Mouse (Mus musculus): ENCODE data around the gene Tbx5. TPM values are rescaled to one million over a fixed set of nuclear protein-coding genes. Genes with fewer than 3 reads are reported as not detected.
"Not testable (repeated sequence)": the region's sequence is repeated elsewhere in the genome, so short reads cannot be mapped to it uniquely, and the experiment has no call there.

Tbx5 gene
- polyA plus RNA-seq, 1 experiment from 2014 or later: 5.7 TPM

DNA sequence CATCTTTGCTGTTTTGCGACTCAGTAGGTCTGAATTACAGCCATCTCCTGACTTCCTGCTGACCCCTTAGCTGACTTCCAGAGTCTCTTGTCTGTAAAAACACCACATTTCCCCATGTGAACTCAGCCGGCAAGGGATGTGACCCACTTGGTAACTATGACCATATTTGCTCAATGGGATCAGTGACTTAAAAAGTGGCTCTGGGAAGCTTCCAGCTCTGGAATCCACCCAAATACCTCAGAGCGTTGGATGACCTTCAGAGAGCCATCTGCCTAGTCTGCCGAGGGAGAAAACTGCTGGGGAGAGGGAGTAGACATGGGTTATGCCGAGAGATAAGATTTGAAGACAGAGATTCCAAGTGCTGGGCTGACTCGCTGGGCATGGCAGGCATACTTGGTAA, 44.7 kb downstream of the Tbx5 start:
- H3K27ac ChIP-seq (ENCODE audit: low read depth, low read length): no peak overlapping the region
- peaks cover 5% of the 10 kb centered on the region; the same call in 1 of the 2 replicates for H3K4me1 ChIP-seq (replicated peaks; ENCODE audit: control insufficient read depth, insufficient read depth, low read length)
- H3K4me3 ChIP-seq (ENCODE audit: low read depth, low read length): no peak overlapping the region
- no peaks in the 10 kb centered on the region for H3K9me3 ChIP-seq (ENCODE audit: control insufficient read depth, low read length)
- H3K9ac ChIP-seq (ENCODE audit: low read depth, low read length): no peak overlapping the region
- ATAC-seq (replicated peaks; ENCODE audit: low FRiP score): no peak
- 50% methylated on average over 6 of the region's 6 CpGs for WGBS
- H3K4me2 ChIP-seq: no peak overlapping the region
- peaks cover 6% of the 10 kb centered on the region for H3K27me3 ChIP-seq (replicated peaks; ENCODE audit: control insufficient read depth, insufficient read depth, low read length)
- no peak for DNase-seq (ENCODE audit: low spot score)
- no peaks in the 10 kb centered on the region for H3K36me3 ChIP-seq (ENCODE audit: control insufficient read depth, insufficient read depth, low read length)

DNA sequence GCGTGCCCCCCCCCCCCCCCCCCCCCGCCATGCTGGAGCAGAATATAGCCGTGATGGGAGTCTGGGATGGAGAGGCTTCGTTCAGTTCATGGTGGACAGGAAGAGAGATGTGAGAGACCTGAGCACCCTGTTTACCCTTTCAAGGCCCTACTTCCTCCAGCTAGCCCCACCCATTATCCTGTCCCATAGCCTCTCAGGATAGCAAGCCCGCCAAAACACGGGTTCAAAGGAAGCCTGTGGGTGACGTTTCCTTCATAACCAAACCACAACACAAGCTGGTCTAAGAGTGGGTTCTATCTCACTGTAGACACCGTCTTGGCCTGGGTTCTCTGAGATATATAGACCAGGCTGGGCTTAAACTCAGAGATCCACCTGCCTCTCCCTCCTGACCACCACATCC, 53.1 kb downstream of the Tbx5 start:
- no peaks in the 10 kb centered on the region for H3K27me3 ChIP-seq (replicated peaks; ENCODE audit: control insufficient read depth, insufficient read depth, low read length)
- ATAC-seq (replicated peaks; ENCODE audit: low FRiP score) (no peak), DNase-seq (ENCODE audit: low spot score) (no peak)
- H3K4me1 ChIP-seq (replicated peaks; ENCODE audit: control insufficient read depth, insufficient read depth, low read length): no peaks in the 10 kb centered on the region
- H3K27ac ChIP-seq (ENCODE audit: low read depth, low read length): no peak overlapping the region
- H3K9me3 ChIP-seq (ENCODE audit: control insufficient read depth, low read length): no peaks in the 10 kb centered on the region
- H3K4me2 ChIP-seq: no peak overlapping the region
- no peak overlapping the region for H3K4me3 ChIP-seq (ENCODE audit: low read depth, low read length)
- no peak overlapping the region for H3K9ac ChIP-seq (ENCODE audit: low read depth, low read length)
- WGBS: 53% methylated on average over 6 of the region's 8 CpGs
- no peaks in the 10 kb centered on the region for H3K36me3 ChIP-seq (ENCODE audit: control insufficient read depth, insufficient read depth, low read length)

DNA sequence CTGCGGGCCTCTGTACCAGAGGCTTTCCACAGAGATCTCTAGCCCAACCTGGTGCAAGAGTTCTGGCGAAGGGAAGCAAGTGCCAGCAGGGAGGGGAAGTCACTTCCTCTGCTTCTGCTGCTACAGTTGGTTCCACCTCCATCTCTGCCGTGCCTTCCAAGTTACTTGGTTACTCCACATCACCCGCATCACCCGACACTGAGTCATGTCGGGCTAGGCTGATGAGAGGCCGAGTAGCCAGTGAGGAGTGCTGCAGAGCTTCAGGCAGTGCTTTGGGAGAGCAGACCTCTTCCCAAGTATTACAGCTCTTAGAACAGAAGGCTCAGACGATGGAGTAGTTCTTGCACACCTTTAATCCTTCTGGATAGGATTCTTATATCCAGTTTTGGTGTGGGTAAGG, 54.9 kb downstream of the Tbx5 start:
- Histone ChIP-seq H3K9me3 (ENCODE audit: control insufficient read depth, low read length) (no peaks in the 10 kb centered on the region), H3K36me3 (ENCODE audit: control insufficient read depth, insufficient read depth, low read length) (no peaks in the 10 kb centered on the region), H3K9ac (ENCODE audit: low read depth, low read length) (no peak overlapping the region), H3K4me3 (ENCODE audit: low read depth, low read length) (no peak overlapping the region), H3K4me1 (replicated peaks; ENCODE audit: control insufficient read depth, insufficient read depth, low read length) (no peaks in the 10 kb centered on the region), H3K4me2 (no peak overlapping the region), H3K27me3 (replicated peaks; ENCODE audit: control insufficient read depth, insufficient read depth, low read length) (no peaks in the 10 kb centered on the region), H3K27ac (ENCODE audit: low read depth, low read length) (no peak overlapping the region)
- WGBS: 80% methylated on average over 8 of the region's 8 CpGs
- ATAC-seq (replicated peaks; ENCODE audit: low FRiP score) (no peak), DNase-seq (ENCODE audit: low spot score) (no peak)

DNA sequence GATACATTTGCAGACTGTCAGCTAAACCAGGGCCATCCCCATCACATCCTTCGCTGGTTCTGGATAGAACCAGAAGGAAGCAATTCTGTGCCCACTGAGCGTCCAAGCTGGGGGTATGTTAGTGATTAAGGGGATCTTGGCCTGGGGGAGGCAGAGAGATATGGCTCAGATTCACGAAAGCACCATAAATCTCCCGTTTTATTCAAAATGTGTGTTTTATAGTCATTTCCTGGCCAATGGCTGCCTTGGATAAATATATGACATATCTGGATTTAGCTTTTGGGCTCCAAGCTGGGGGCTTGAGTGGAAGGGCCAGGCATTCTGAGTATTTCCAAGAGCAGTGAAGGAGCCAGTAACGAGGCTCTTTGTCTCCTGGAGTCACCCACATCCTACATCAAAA, 59.5 kb downstream of the Tbx5 start:
- WGBS: 51% methylated on average over 5 of the region's 5 CpGs

DNA sequence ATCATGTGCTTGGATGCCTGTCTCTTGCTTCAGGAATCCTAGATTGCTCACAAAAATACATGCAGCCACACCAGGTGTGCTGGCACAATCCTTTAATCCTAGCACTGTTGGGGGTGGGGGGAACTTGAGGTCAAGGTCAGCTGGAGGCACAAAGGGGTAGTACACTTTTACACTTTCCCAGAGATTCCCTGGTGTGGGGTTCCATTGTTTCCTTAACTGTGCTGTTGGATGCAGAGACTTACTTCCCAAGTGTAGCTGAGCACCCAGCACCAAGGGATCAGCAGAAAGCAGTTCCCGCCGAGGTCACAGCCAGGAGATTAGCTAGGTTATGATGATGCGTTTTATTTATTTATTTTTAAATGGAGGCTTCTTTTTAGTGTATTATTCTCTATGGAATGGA, 60.6 kb downstream of the Tbx5 start:
- no peak for DNase-seq (ENCODE audit: low spot score)
- no peak overlapping the region for H3K9ac ChIP-seq (ENCODE audit: low read depth, low read length)
- H3K4me3 ChIP-seq (ENCODE audit: low read depth, low read length): no peak overlapping the region
- 88% methylated on average over 3 of the region's 3 CpGs for WGBS
- no peaks in the 10 kb centered on the region for H3K4me1 ChIP-seq (replicated peaks; ENCODE audit: control insufficient read depth, insufficient read depth, low read length)
- no peaks in the 10 kb centered on the region for H3K9me3 ChIP-seq (ENCODE audit: control insufficient read depth, low read length)
- no peak for ATAC-seq (replicated peaks; ENCODE audit: low FRiP score)
- H3K36me3 ChIP-seq (ENCODE audit: control insufficient read depth, insufficient read depth, low read length): no peaks in the 10 kb centered on the region
- H3K27me3 ChIP-seq (replicated peaks; ENCODE audit: control insufficient read depth, insufficient read depth, low read length): no peaks in the 10 kb centered on the region
- no peak overlapping the region for H3K27ac ChIP-seq (ENCODE audit: low read depth, low read length)
- no peak overlapping the region for H3K4me2 ChIP-seq

More for the DNA sequence above, 59.5 kb downstream of the Tbx5 start:
- no peak overlapping the region for H3K4me3 ChIP-seq (ENCODE audit: low read depth, low read length)
- no peak overlapping the region for H3K9ac ChIP-seq (ENCODE audit: low read depth, low read length)
- no peaks in the 10 kb centered on the region for H3K9me3 ChIP-seq (ENCODE audit: control insufficient read depth, low read length)
- no peak for DNase-seq (ENCODE audit: low spot score)
- no peaks in the 10 kb centered on the region for H3K27me3 ChIP-seq (replicated peaks; ENCODE audit: control insufficient read depth, insufficient read depth, low read length)
- no peaks in the 10 kb centered on the region for H3K4me1 ChIP-seq (replicated peaks; ENCODE audit: control insufficient read depth, insufficient read depth, low read length)
- ATAC-seq (replicated peaks; ENCODE audit: low FRiP score): no peak
- no peaks in the 10 kb centered on the region for H3K36me3 ChIP-seq (ENCODE audit: control insufficient read depth, insufficient read depth, low read length)
- no peak overlapping the region for H3K4me2 ChIP-seq
- no peak overlapping the region for H3K27ac ChIP-seq (ENCODE audit: low read depth, low read length)

DNA sequence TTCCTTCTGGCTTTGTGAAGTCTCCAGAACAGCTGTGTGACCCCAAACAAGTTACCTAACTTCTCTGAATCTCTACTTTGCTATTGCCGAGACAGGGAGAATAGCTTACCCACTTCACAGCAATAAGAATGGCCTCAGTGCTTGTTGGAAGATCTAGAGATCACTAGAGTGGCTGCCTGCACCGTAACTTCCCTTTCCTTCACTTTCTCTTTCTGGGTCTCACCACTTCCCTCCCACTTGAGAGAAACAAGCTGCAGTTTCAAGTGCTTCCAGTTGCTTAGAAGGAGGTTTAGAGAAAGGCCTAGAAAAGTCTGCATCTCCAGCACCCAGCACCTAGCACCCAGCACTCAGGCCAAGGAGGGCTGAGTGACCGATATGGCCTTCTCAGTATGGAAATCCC, 64.1 kb downstream of the Tbx5 start:
- H3K27ac ChIP-seq (ENCODE audit: low read depth, low read length): no peak overlapping the region
- H3K9ac ChIP-seq (ENCODE audit: low read depth, low read length): no peak overlapping the region
- H3K4me2 ChIP-seq: no peak overlapping the region
- 34% methylated on average over 3 of the region's 3 CpGs for WGBS
- H3K36me3 ChIP-seq (ENCODE audit: control insufficient read depth, insufficient read depth, low read length): no peaks in the 10 kb centered on the region
- H3K27me3 ChIP-seq (replicated peaks; ENCODE audit: control insufficient read depth, insufficient read depth, low read length): no peaks in the 10 kb centered on the region
- no peaks in the 10 kb centered on the region for H3K4me1 ChIP-seq (replicated peaks; ENCODE audit: control insufficient read depth, insufficient read depth, low read length)
- DNase-seq (ENCODE audit: low spot score) (no peak), ATAC-seq (replicated peaks; ENCODE audit: low FRiP score) (no peak)
- no peak overlapping the region for H3K4me3 ChIP-seq (ENCODE audit: low read depth, low read length)
- no peaks in the 10 kb centered on the region for H3K9me3 ChIP-seq (ENCODE audit: control insufficient read depth, low read length)

DNA sequence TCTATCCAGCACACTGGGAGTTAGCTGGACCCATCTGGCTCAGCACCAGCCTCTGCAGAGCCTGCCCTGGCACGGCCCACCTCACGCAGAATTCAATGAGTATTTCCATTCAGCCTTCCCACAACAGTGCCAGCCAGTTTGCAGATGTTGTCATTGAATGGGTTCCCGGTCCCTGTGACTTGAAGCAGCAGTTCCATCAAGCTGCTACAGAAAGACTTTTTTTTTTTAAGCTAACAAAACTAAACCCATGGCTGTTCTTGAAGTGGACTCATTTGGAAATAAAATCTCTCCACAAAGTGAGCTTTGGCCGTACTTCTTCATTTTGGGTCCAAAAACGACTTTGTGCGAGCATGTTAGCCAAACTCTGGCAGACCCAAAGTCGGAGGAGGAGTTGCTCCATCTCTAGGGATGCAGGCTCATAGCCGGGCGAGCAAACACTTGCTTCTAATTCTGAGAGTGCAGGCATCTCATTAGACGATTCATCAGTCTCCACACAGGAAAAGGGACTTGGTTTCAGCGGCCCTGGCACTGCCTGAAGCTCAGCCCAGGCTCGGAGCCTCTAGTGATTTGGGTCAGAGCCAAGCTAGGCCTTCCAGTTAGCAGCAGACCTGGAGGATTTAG, 84.2 kb downstream of the Tbx5 start:
- DNase-seq (ENCODE audit: low spot score): no peak
- H3K27ac ChIP-seq (ENCODE audit: low read depth, low read length): no peak overlapping the region
- no peak overlapping the region for H3K4me3 ChIP-seq (ENCODE audit: low read depth, low read length)
- ATAC-seq (replicated peaks; ENCODE audit: low FRiP score): no peak
- no peak overlapping the region for H3K4me2 ChIP-seq
- WGBS: 75% methylated on average over 12 of the region's 12 CpGs
- H3K27me3 ChIP-seq (replicated peaks; ENCODE audit: control insufficient read depth, insufficient read depth, low read length): no peaks in the 10 kb centered on the region
- H3K9me3 ChIP-seq (ENCODE audit: control insufficient read depth, low read length): no peaks in the 10 kb centered on the region
- H3K36me3 ChIP-seq (ENCODE audit: control insufficient read depth, insufficient read depth, low read length): no peaks in the 10 kb centered on the region
- no peaks in the 10 kb centered on the region for H3K4me1 ChIP-seq (replicated peaks; ENCODE audit: control insufficient read depth, insufficient read depth, low read length)
- H3K9ac ChIP-seq (ENCODE audit: low read depth, low read length): no peak overlapping the region

DNA sequence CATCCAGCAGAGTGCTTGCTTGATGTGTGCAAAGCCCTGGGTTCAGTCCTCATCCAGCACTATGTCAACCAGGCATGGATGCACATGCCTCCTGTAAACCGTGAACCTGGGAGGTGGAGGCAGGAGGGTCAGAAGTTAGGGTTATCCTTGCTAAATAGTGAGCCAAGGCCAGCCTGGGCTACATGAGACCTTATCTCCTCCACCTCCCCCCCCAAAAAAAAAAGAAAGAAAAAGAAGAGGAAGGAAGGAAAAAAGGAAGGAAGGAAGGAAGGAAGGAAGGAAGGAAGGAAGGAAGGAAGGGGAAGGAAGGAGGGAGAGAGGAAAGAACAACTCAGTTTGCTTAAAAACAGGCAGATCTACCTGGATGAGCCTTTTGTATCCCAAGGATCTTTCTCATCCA, 85.9 kb downstream of the Tbx5 start:
- H3K4me2 ChIP-seq; H3K27me3 ChIP-seq (replicated peaks; ENCODE audit: control insufficient read depth, insufficient read depth, low read length); DNase-seq (ENCODE audit: low spot score); H3K36me3 ChIP-seq (ENCODE audit: control insufficient read depth, insufficient read depth, low read length); H3K9ac ChIP-seq (ENCODE audit: low read depth, low read length); H3K9me3 ChIP-seq (ENCODE audit: control insufficient read depth, low read length); H3K4me1 ChIP-seq (replicated peaks; ENCODE audit: control insufficient read depth, insufficient read depth, low read length); H3K4me3 ChIP-seq (ENCODE audit: low read depth, low read length); ATAC-seq (replicated peaks; ENCODE audit: low FRiP score); H3K27ac ChIP-seq (ENCODE audit: low read depth, low read length): not testable (repeated sequence)
- 86% methylated on average over 1 of the region's 1 CpGs for WGBS

DNA sequence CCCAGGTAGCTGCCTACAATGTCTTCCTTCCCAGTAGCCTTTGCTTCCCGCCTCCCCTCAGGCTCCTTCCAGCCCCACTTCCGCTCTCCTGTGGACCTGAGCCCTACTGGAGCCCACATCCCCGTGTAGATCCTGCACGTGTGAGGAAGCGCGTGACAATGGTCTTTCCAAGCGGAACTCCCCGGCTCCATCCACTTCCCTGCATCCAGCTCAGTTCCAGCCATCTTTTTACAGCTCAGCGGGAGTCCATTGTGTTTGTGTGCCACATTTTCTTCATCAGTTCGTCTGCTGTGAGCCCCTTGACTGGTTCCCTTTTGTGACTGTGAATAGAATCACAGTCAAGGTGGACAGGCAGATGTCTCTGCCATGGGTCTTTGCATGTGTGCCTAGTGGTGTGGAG, 88.5 kb downstream of the Tbx5 start:
- H3K36me3 ChIP-seq (ENCODE audit: control insufficient read depth, insufficient read depth, low read length): no peaks in the 10 kb centered on the region
- ATAC-seq (replicated peaks; ENCODE audit: low FRiP score) (no peak), DNase-seq (ENCODE audit: low spot score) (no peak)
- WGBS: 77% methylated on average over 10 of the region's 10 CpGs
- no peak overlapping the region for H3K9ac ChIP-seq (ENCODE audit: low read depth, low read length)
- no peaks in the 10 kb centered on the region for H3K4me1 ChIP-seq (replicated peaks; ENCODE audit: control insufficient read depth, insufficient read depth, low read length)
- H3K27me3 ChIP-seq (replicated peaks; ENCODE audit: control insufficient read depth, insufficient read depth, low read length): no peaks in the 10 kb centered on the region
- H3K27ac ChIP-seq (ENCODE audit: low read depth, low read length): no peak overlapping the region
- no peak overlapping the region for H3K4me3 ChIP-seq (ENCODE audit: low read depth, low read length)
- H3K4me2 ChIP-seq: no peak overlapping the region
- no peaks in the 10 kb centered on the region for H3K9me3 ChIP-seq (ENCODE audit: control insufficient read depth, low read length)
